Mouse (Mus musculus): Measurements from ENCODE around the gene Dynll2.
"Not testable (repeated sequence)": the region's sequence is repeated elsewhere in the genome, so short reads cannot be mapped to it uniquely, and the experiment has no call there.

The Dynll2 gene

DNA sequence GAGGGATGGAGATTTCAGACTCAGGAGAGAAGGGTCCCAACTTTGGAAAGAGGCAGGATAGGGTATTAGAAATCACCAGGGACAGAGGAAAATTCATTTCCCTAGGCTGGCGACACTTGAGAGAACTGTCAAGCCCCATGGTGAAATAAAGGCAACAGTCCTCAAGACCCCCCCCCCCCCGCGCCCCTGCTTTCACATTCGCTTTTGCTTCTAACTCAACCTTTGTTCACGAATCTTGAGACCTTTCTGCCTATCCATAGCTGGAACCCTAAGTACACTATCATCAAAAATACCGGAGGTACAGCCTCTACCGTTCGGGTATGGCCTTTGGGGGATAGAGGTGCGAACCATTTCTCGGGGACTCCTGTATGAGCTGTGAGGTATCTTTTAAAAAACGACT, 528 bp upstream of the Dynll2 start:
- no peak for DNase-seq (ENCODE audit: low spot score)

DNA sequence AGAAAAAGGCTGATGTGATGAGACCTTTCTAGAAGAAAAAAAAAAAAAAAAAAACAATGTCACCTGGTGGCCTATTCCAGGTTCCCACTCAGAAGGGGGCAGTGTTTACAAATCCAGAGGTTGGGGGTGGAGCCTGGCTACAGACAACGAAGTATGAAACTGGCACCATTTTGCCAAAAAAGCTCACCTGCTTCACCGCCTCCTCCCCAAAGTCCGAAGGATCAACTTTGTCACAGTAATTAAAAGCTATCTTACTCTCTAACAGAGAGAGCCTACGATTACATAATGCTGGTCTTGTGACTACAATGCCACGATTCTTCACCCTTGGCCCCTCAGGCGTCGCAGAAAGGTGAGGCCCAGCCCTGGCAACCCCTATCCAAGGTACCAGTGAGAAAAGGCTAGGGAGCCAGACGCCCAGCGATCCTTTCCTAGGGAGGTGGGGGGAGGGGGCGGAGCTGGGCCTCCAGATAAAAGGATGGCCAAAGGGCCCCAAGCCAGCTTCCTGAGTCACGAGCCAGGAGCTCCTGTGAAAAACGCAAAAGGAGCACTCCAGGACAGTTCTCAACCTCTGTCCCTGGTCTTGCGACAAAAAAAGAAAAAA, 1.1 kb downstream of the Dynll2 start:
- DNase-seq (ENCODE audit: low spot score) = peak; percentile 27

DNA sequence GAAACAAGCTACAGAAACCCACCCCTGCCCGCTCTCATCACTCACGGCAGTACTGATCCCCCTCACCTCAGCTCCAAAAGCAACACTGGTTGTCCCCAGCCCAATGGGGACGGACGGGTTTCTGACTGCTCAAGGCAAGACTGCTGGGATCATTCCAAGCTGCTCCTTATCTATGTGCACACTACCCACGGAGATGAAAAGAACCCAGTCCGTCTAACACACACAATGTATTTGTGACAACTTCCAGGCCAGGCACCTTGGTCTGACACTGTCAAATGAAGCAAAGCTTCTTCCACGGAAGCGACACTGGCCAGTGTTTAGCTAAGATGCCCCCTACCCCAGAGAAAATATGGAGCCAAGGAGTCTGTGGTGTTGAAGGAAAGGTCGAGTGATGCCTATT, 1.7 kb downstream of the Dynll2 start:
- DNase-seq (ENCODE audit: low spot score) = no peak

DNA sequence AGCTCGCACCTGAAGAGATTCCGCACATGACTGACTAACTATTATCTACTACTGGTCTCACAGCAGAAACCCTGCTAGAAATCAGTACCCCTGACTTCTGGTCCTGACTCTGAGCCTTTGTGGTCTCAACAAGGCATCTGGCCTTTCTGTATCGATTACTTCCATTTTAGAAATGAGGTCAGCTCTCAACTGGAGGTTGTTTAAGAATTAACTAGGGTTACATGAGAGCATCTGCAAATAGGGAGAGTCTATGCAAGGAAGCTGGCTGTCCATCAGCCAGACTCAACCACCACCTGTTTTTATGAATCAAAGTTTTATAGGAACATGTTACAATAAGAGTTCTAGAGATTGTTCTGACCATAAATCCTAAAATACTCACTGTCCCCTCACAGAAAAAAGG, 2.8 kb downstream of the Dynll2 start:
- no peak for DNase-seq (ENCODE audit: low spot score)

DNA sequence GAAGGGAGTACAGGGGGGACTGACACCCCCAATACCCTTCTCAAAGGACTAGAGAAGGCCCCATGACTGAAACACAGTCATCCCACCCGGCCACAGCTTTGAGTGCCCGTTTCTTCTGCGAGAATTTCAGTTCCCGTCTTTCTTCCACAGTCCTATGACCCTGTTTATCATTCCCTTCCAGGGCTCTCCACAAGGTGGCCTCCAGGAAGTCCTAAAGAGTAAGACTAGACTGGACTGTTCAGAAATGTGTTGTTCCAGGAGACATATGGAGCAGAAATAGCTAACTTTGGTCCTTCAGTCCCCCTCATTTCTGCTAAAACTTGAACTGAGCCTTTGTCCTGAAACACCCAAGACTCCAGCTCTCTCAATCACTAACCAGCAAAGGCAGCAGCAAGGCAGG, 8.4 kb downstream of the Dynll2 start:
- no peak for DNase-seq (ENCODE audit: low spot score)

DNA sequence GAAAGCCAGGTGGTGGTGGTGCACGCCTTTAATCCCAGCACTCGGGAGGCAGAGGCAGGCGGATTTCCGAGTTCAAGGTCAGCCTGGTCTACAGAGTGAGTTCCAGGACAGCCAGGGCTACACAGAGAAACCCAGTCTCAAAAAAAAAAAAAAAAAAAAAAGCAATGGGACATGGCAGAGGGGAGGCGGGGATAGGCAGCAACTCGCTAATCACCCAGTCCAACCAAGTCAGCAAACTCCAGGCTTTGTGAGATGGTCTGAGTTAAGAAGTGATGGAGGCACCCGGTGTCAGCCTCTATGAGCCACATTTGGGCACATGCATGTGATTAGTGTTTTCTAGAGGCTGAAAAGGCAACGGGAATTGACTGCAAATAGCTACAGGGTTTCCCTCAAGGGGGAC, 10.3 kb downstream of the Dynll2 start:
- not testable (repeated sequence) for DNase-seq (ENCODE audit: low spot score)

DNA sequence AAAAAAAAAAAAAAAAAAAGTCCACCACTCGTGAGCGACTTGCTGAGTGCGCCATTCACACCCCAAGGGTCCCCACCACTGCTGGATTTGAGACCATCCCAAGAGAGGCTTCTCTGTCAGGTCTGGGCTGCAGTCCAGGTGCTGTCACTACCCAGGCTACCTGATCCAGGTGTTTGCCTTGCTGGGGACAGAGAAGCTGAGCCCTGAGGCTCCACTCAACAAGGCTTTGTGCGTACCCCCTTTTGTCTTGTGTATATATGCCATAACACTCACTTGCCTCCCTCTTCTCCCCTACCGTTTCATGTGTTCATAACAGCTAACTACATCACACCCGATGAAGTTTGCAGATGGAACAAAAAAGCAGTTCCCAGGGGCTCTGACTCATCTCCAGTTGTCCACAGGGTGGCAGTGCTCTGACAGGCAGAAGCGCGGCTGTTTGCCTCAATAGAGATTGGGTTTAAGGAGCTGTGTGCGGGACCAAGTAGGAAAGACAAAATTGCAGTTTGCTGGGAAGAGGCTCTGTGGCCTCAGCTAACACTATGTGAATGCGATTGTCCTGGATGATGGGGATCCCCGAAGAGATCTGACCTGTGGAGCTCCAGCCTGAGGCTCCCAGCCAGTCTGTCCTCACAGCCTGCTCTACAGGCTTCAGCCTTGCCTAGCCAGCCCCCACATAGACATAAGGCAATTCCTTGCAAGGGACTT, 12.7 kb downstream of the Dynll2 start:
- no peak for DNase-seq (ENCODE audit: low spot score)

DNA sequence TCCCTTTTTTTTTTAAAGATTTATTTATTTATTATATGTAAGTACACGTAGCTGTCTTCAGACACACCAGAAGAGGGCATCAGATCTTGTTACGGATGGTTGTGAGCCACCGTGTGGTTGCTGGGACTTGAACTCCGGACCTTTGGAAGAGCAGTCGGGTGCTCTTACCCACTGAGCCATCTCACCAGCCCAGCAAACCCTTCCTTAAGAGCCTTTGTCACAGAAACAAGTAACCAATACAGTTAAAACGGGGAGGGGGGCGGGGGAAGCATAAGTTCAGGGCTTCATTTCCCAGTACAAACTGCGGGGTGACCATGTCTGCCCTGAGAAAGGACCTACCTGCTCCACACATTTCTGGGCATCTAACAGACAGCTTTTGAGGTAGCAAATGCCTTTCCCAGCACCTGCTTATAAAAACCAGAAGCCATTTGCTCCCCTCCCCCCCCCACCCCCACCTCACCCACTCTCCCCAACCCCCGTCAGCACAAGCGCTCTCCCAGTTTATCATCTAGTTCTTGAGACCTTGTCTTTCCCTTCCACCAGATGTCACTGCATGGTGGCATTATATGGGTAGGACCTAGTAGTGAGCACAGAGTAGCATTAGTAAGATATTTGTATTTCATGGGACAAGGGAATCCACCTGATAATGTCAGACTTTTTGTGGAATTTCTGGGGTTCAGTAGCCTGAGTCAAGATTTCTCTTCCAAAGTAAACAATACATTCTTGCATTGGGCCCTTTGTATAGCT, 13.6 kb downstream of the Dynll2 start:
- DNase-seq (ENCODE audit: low spot score) = no peak

DNA sequence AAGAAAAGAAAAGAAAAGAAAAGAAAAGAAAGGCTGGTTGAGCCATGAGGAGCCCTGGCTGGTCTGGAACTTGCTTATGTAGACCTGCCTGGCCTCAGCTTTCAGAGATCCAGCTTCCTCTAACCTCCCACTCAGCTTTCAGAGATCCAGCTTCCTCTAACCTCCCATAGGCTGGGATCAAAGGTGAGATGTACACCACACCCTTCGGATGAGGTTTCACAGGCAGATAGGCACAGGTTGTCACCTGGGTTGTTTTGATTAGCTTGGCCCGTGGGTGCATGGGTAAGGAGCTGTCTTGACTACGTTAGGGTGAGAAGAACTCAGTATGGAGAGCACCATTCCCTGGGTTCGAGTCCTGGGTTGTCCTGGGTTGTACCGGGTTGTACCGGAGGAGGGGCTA, 14.5 kb downstream of the Dynll2 start:
- no peak for DNase-seq (ENCODE audit: low spot score)

DNA sequence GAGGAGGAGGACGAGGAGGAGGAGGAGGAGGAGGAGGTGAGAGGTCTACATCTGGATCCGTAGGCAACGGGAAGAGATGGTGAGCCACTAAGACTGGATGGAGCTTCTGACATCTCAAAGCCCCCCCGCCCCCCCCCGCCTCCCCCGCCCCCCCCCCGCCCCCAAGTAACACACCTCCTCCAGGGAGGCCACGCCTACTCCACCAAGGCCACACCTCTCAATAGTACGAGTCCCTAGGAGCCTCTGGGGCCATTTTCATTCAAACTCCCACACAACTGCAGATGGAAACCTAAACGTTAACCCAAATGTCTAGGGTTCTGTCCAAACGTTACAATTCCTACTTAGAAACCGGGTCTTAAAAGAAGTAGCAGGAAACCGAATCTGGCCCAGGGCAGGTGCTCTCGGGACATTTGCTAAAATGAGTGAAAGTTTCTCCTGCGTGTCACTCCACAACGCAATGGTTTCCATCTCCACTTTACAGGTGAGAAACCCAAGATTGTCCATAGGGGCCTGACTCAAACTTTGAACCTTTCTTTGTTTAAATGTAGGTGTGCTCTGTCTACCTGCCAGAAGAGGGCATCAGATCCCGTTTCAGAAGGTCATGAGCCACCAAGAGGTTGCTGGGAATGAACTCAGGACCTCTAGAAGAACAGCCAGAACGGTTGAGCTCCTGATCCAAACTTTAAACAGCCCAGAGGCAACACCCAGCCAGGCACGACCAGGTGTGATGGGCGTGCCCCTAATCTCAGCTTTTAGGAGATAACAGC, 18.8 kb downstream of the Dynll2 start:
- DNase-seq (ENCODE audit: low spot score) = no peak

DNA sequence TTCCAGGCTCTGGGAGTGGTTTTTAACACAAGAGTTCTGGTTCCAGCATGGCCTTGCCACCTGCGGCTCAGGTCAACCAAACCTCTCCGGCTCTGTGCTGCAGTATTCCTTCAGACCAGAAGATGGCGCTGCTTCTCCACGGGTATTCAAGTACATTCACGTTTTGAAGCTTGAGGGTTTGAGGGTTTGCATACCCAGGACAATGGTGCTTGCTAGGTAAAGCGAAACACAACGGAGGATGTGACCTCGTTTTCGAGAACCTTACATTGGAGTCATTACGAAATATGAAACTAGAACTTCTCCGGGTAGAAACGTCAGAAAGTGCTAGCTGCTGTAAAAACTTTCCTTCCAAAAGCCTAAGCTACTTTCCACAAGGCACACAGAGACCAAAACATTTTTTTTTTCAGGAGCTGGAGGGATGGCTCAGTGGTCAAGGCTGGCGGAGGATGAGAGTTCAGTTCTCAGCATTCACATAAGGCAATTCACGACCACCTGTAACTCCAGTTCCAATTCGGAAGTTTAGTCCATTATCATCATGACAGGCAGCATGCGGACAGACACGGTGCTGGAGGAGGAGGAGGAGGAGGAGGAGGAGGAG, 19.5 kb downstream of the Dynll2 start:
- DNase-seq (ENCODE audit: low spot score) = peak; percentile 66

DNA sequence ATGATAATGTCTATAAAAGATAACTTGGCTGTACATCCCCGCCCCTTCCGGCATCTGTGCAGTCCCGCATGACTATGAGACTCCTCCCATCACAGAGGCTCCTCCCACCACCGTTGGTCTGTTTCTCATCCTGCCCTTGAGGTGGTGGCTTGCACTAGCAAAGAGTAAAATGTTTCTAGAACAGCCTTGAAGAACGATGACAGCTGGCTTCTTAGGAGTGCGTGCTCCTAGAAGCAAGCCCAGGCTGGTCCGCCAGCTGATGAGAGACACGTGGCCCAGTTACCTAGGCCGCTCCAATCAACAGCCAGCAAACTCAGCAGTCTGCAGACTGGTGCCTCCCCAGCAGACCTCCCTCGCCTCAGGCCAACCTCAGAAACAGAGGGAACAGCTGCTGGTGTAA, 21.1 kb downstream of the Dynll2 start:
- DNase-seq (ENCODE audit: low spot score) = no peak

DNA sequence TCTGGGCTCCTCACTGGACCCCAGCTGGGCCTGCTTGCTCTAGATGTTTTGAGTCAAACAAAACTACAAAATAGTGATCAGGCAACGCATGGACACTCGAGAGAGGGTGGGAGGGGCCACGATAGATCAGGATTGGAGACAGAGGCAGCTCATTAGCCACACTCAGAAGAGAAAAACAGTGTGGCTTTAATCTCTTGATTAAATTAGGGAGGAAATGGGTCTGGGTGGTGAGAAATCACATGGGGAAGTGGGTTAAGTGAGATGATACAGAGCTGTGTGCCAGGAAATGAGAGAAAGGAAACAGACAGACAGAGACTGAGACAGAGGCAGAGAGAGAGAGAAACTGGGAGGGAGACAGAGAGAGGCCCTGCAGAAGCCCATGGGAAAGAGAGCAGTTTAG, 22.0 kb downstream of the Dynll2 start:
- DNase-seq (ENCODE audit: low spot score) = no peak

DNA sequence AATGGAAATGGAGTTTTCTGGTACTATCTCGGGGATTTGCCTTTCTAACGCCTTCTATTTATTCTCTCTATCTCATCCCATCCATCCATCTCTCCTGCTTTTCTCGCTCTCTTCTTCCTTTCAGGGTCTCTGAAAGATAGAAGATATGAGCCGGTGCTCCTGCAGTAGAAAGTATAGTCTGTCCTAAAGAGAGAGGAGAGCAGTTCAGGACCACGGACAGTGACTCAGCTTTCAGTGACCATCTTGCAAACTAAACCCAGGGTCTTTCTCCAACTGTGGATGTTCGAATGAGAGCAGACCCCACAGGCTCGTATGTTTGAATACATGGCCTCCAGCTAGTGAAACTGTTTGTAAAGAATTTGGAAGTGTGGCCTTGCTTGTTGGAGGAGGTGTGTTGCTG, 30.3 kb downstream of the Dynll2 start:
- DNase-seq (ENCODE audit: low spot score) = no peak

DNA sequence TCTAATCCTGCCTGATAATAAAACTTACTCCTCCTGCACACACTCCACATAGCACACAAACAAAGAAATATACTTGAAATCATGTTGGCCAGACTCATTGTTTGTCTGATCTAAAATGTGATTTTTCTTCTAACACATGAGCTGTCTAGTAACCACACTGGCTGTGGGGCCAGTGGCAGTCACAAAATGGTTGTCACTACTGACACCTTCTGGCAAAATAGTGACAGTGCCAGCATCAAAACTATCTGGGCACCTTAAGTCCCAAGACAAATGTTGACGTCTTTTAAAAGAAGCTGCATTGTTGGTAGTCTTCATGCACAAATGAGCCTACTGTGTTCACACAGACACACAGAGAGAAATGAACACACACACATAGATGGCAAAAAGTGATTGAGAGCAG, 32.2 kb downstream of the Dynll2 start:
- no peak for DNase-seq (ENCODE audit: low spot score)

DNA sequence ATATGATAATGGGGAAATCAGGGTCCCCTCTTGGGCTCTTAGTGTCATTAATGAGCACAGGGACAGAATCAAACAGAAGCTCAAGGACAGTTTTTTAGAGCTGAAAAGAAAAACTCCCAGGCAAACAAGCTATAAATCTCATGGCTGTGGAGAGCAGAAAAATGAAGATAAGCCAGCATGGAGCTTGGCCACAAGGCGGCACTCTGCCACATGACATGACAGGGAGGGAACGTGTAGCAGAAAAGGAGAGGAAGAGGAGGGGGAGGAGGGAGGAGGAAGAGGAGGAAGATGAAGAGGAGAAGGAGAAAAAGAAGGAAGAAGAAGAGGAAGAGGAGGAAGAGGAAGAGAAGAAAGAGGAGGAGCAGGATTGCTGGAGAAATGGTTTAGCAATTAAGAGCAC, 37.3 kb downstream of the Dynll2 start:
- no peak for DNase-seq (ENCODE audit: low spot score)

DNA sequence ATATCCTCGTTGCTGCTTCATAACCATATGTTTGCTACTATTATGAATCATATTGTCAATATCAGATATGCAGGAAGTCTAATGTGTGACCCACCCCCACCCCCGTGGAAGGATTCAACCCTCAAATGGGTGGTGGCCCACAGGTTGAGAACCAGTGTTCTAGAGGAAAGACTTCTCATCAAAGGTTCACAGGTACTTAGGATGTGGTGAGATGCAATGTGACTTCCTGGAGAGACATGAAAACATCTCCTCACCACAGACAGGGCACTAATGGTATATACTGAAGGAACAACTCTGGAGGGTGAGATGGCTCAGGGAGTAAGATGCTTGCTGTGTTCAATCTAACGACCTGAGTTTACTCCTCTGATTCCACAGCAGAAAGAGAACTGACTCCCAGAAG, 51.9 kb downstream of the Dynll2 start:
- DNase-seq (ENCODE audit: low spot score) = no peak

DNA sequence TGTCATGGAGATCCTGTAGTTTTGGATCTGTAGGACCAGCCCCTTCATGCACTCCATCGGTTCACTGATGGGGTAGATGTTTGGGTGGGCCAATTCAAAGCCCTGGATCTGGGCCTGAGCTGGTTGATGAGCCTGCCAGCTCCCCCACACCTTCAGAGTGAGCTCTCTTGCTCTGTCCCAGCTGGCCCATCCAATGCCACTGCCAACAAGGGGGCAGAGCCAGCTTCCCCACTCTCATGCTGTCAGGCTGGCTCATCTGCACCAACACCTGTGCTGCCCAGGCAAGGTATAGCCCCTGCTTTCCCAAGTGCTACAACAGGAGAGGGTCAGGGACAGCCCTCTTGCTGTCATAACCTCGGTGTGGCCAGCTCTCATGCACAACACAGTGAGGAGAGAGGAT, 53.6 kb downstream of the Dynll2 start:
- DNase-seq (ENCODE audit: low spot score) = no peak

DNA sequence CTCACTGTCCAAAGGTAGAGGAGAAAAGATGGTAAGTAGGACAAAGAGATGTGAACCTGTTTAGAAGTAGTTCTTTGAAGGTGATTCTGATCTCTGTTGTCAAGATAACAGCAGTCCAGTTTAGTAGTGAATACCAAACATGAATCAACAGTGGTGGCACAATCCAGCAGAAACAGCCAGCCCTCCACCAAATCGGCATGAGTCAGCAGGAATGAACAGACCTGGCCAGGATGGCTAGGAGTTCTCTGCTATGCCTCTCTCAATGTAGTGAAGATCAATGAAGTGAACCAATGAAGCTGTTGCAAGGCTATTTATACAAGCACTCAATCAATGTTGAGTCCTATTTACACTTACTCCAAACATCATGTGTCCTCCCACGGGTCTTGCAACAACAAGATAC, 57.0 kb downstream of the Dynll2 start:
- no peak for DNase-seq (ENCODE audit: low spot score)
